Mouse (Mus musculus): ENCODE data around the gene Nkap. TPM values are rescaled to one million over a fixed set of nuclear protein-coding genes. Genes with fewer than 3 reads are reported as not detected.

The Nkap gene
- polyA plus RNA-seq, 1 experiment from 2014 or later = 13.0 TPM

GRCm38 (mm10) chrX:37191744-37192379, 65.3 kb downstream of the Nkap start:
- Histone ChIP-seq H3K4me2 (ENCODE audit: low read length) (peak overlapping the region; percentile 77), H3K27ac (replicated peaks in 1 of 2; ENCODE audit: control insufficient read depth in 1 of 2, insufficient read depth in 1 of 2, low read depth in 2 of 2, low read length in 2 of 2) (no peak overlapping the region), H3K9me3 (ENCODE audit: control insufficient read depth, low read length) (no peaks in the 10 kb centered on the region), H3K9ac (ENCODE audit: low read length) (peak overlapping the region; percentile 71), H3K27me3 (ENCODE audit: control insufficient read depth, insufficient read depth, low read length) (no peaks in the 10 kb centered on the region), H3K36me3 (ENCODE audit: control insufficient read depth, insufficient read depth, low read length) (peaks cover 16% of the 10 kb centered on the region; the same call in 1 of the 2 replicates), H3K4me1 (ENCODE audit: control insufficient read depth in 2 of 2, insufficient read depth in 2 of 2, low read length in 2 of 2) (peaks cover 0 to 6% of the 10 kb centered on the region in 2 experiments; a peak in 1 of 4 replicates), H3K4me3 (ENCODE audit: control insufficient read depth in 1 of 2, insufficient read depth in 1 of 2, low read depth in 1 of 2, low read length in 2 of 2) (peak overlapping the region; percentile 52 to 89)
- no peak for ATAC-seq (ENCODE audit: insufficient number of reproducible peaks, insufficient read depth, low FRiP score, low read depth)
- WGBS = 29% methylated on average over 28 of the region's 28 CpGs

- Histone ChIP-seq H3K36me3 (ENCODE audit: control insufficient read depth, insufficient read depth, low read length) (no peaks in the 10 kb centered on the region), H3K4me3 (ENCODE audit: control insufficient read depth in 1 of 2, insufficient read depth in 1 of 2, low read depth in 1 of 2, low read length in 2 of 2) (no peak overlapping the region), H3K9ac (ENCODE audit: low read length) (no peak overlapping the region), H3K4me2 (ENCODE audit: low read length) (no peak overlapping the region), H3K27ac (replicated peaks in 1 of 2; ENCODE audit: control insufficient read depth in 1 of 2, insufficient read depth in 1 of 2, low read depth in 2 of 2, low read length in 2 of 2) (no peak overlapping the region), H3K9me3 (ENCODE audit: control insufficient read depth, low read length) (no peaks in the 10 kb centered on the region), H3K4me1 (ENCODE audit: control insufficient read depth in 2 of 2, insufficient read depth in 2 of 2, low read length in 2 of 2) (no peaks in the 10 kb centered on the region), H3K27me3 (ENCODE audit: control insufficient read depth, insufficient read depth, low read length) (no peaks in the 10 kb centered on the region)
- 42% methylated on average over 8 of the region's 8 CpGs for WGBS
- no peak for ATAC-seq (ENCODE audit: insufficient number of reproducible peaks, insufficient read depth, low FRiP score, low read depth)
Observed at GRCm38 (mm10) chrX:37198676-37199075, 72.1 kb downstream of the Nkap start.

Other genes starting within 250 kb of the Nkap start
- 0.78 and 0.86 TPM in 2 replicates for gene Nkrf, start 223.9 kb upstream of the Nkap start, polyA plus RNA-seq (2014; fragmentation: Nextera tagmentation; extraction: Ambion mirVana)
- 55.9 and 57.1 TPM in 2 replicates for gene Sept6, start 135.0 kb upstream of the Nkap start, polyA plus RNA-seq (2014; fragmentation: Nextera tagmentation; extraction: Ambion mirVana)
- 0.20 TPM in 1 of 2 replicates, not detected in the other for gene Sowahd, start 78.0 kb upstream of the Nkap start, polyA plus RNA-seq (2014; fragmentation: Nextera tagmentation; extraction: Ambion mirVana)
- gene Rpl39, start 41.4 kb upstream of the Nkap start, polyA plus RNA-seq (2014; fragmentation: Nextera tagmentation; extraction: Ambion mirVana) = 409 and 451 TPM in 2 replicates
- 14.3 and 14.9 TPM in 2 replicates for gene Upf3b, start 16.5 kb upstream of the Nkap start, polyA plus RNA-seq (2014; fragmentation: Nextera tagmentation; extraction: Ambion mirVana)
- 0.15 and 0.22 TPM in 2 replicates for gene Akap14, start 42.0 kb downstream of the Nkap start, polyA plus RNA-seq (2014; fragmentation: Nextera tagmentation; extraction: Ambion mirVana)
- gene Ndufa1, start 64.4 kb downstream of the Nkap start, polyA plus RNA-seq (2014; fragmentation: Nextera tagmentation; extraction: Ambion mirVana) = 948 and 990 TPM in 2 replicates
- gene Rnf113a1, start 64.5 kb downstream of the Nkap start, polyA plus RNA-seq (2014; fragmentation: Nextera tagmentation; extraction: Ambion mirVana) = 6.3 and 7.4 TPM in 2 replicates
- not detected in 2 replicates for gene Gm9, start 84.2 kb downstream of the Nkap start, polyA plus RNA-seq (2014; fragmentation: Nextera tagmentation; extraction: Ambion mirVana)
- gene Rhox1, start 95.5 kb downstream of the Nkap start, polyA plus RNA-seq (2014; fragmentation: Nextera tagmentation; extraction: Ambion mirVana) = not detected in 2 replicates
- gene Rhox2a, start 118.2 kb downstream of the Nkap start, polyA plus RNA-seq (2014; fragmentation: Nextera tagmentation; extraction: Ambion mirVana) = 0.26 TPM in 1 of 2 replicates, not detected in the other
- gene Rhox3a, start 123.1 kb downstream of the Nkap start, polyA plus RNA-seq (2014; fragmentation: Nextera tagmentation; extraction: Ambion mirVana) = not detected in 2 replicates
- gene Rhox4a, start 138.5 kb downstream of the Nkap start, polyA plus RNA-seq (2014; fragmentation: Nextera tagmentation; extraction: Ambion mirVana) = not detected in 2 replicates

All from heart, embryonic 14.5 days (tissue).